Mouse (Mus musculus): ENCODE measurements around the gene Akna. TPM values are rescaled to one million over a fixed set of nuclear protein-coding genes. Genes with fewer than 3 reads are reported as not detected.
A peak's percentile ranks its signal among the peaks of the same experiment; 100 is the strongest.

Gene Akna
- total and polyA plus RNA-seq, 3 experiments, result 6.5 to 37.5 (median 28.0) TPM

DNA sequence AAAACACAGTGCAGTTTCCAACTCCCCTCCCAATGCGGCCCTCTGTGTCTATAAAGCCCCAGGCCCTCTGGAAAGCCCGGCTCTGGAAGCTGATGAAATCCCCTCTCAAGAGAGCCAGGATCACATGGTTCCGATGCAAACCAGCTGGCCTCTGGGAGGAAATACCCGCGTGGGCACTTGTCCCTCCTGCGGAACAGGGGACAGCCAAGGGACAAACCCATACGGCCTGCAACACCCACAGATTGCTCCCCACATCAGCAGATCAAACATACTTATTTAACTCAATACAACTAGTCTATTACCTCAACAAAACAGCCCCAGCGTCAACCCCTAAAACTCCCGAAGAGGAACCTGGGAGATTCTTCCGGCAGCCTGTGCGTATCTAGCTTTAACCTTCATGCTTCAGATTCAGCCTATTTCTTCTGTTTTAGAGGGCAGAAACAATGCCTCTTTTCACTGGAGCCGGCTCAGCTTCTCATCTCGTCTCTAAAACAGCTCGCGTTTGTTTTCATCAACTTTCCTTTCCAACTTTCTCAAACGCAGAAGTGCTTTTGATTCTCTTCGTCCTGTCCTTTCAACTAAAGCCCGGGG, 6.3 kb upstream of the Akna start:
- in situ Hi-C loops (cut with MboI; ENCODE audit: low pct_ligation_motif_present, low pct_unique_long_range_greater_than_20kb, low sequenced_read_pairs) (loop anchor here (5.0 to 25.0 kb wide), 5 partner anchors 37 to 528 kb away; partner anchors contain the start of genes Orm3 and Tnfsf8), dilution Hi-C loops (cut with MboI; ENCODE audit: extremely low pct_ligation_motif_present, extremely low pct_unique_long_range_greater_than_20kb, low sequenced_read_pairs) (no loop called here)
- Histone ChIP-seq H3K4me2 (ENCODE audit: insufficient read depth, low read depth, poor library complexity, severe bottlenecking) (peak overlapping the region; percentile 85), H3K27me3 (replicated peaks) (no peaks in the 10 kb centered on the region), H3K36me3 (replicated peaks in 1 of 2; ENCODE audit: control insufficient read depth in 1 of 2, insufficient read depth in 1 of 2, low read length in 1 of 2) (peaks cover 0 to 10% of the 10 kb centered on the region in 2 experiments), H3K4me3 (replicated peaks in 1 of 3; ENCODE audit: low read depth in 2 of 3, low read length in 2 of 3, poor library complexity in 1 of 3) (peak overlapping the region; percentile 53 to 93 (median 64)), H3K9ac (ENCODE audit: insufficient read depth, low read depth) (peak overlapping the region; percentile 99), H3K9me3 (replicated peaks; ENCODE audit: low read length) (no peaks in the 10 kb centered on the region), H3K4me1 (ENCODE audit: control insufficient read depth in 1 of 2, insufficient read depth in 2 of 2) (peaks cover 17 to 39% of the 10 kb centered on the region in 2 experiments), H3K27ac (ENCODE audit: insufficient read depth, low read depth) (peak overlapping the region; percentile 97), H3K79me2 (replicated peaks; ENCODE audit: control insufficient read depth, extremely low read depth, insufficient read depth, poor library complexity, severe bottlenecking) (peaks cover 35% of the 10 kb centered on the region)
- TF ChIP-seq TCF12 (IDR thresholded peaks at IDR 0.05; ENCODE audit: low read depth, low read length) (peak; percentile 39; the same call in 1 of the 2 replicates), ZC3H11A (IDR thresholded peaks at IDR 0.05; ENCODE audit: low read depth, low read length) (no peak), E2F4 (IDR thresholded peaks at IDR 0.05; ENCODE audit: insufficient replicate concordance, low read depth, low read length) (no peak), KAT2A (IDR thresholded peaks at IDR 0.05; ENCODE audit: insufficient replicate concordance, low read length) (no peak), NRF1 (IDR thresholded peaks at IDR 0.05; ENCODE audit: low read depth, low read length) (no peak), PAX5 (IDR thresholded peaks at IDR 0.05; ENCODE audit: low read length) (no peak), USF2 (conservative IDR thresholded peaks at IDR 0.05; ENCODE audit: low read depth, low read length) (no peak), ZNF384 (IDR thresholded peaks at IDR 0.05; ENCODE audit: low read depth, low read length) (no peak), SIN3A (IDR thresholded peaks at IDR 0.05; ENCODE audit: low read length) (no peak; the same call in 1 of the 2 replicates), MXI1 (IDR thresholded peaks at IDR 0.05; ENCODE audit: low read depth, low read length) (peak; percentile 58), CHD1 (IDR thresholded peaks at IDR 0.05; ENCODE audit: low read depth, low read length) (no peak; the same call in 1 of the 2 replicates), TBP (conservative IDR thresholded peaks at IDR 0.05; ENCODE audit: low read depth, low read length) (peak; percentile 20; the same call in 1 of the 2 replicates), NELFE (IDR thresholded peaks at IDR 0.05; ENCODE audit: low read depth, low read length) (no peak), EP300 (IDR thresholded peaks at IDR 0.05; ENCODE audit: low read length) (no peak), ZMIZ1 (IDR thresholded peaks at IDR 0.05; ENCODE audit: low read depth, low read length) (no peak), RAD21 (IDR thresholded peaks at IDR 0.05; ENCODE audit: low read depth, low read length) (no peak), BHLHE40 (IDR thresholded peaks at IDR 0.05; ENCODE audit: low read depth, low read length) (no peak), MAX (IDR thresholded peaks at IDR 0.05; ENCODE audit: low read length) (no peak; the same call in none of the 2 replicates), JUN (IDR thresholded peaks at IDR 0.05; ENCODE audit: insufficient read depth, low read depth, low read length) (no peak), JUND (conservative IDR thresholded peaks at IDR 0.05; ENCODE audit: low read depth, low read length) (no peak), ETS1 (conservative IDR thresholded peaks at IDR 0.05; ENCODE audit: low read depth, low read length) (peak; percentile 65; the same call in 1 of the 2 replicates), RCOR1 (conservative IDR thresholded peaks at IDR 0.05; ENCODE audit: low read depth, low read length) (no peak), ELF1 (IDR thresholded peaks at IDR 0.05; ENCODE audit: low read depth, low read length) (no peak; the same call in 1 of the 2 replicates), CHD2 (IDR thresholded peaks at IDR 0.05; ENCODE audit: low read length) (no peak), GABPA (IDR thresholded peaks at IDR 0.05; ENCODE audit: insufficient replicate concordance, low read depth, low read length) (no peak), POLR2A (IDR thresholded peaks at IDR 0.05; ENCODE audit: low read depth, low read length) (peak; percentile 32; the same call in 1 of the 2 replicates), USF1 (IDR thresholded peaks at IDR 0.05; ENCODE audit: low read depth, low read length) (peak; percentile 54), MAZ (IDR thresholded peaks at IDR 0.05; ENCODE audit: low read depth, low read length) (no peak), MYC (IDR thresholded peaks at IDR 0.05; ENCODE audit: low read depth, low read length) (no peak; the same call in 1 of the 2 replicates), POLR2AphosphoS2 (IDR thresholded peaks at IDR 0.05; ENCODE audit: low read depth, low read length) (no peak), MAFK (IDR thresholded peaks at IDR 0.05; ENCODE audit: insufficient replicate concordance, low read length) (no peak), ZKSCAN1 (IDR thresholded peaks at IDR 0.05; ENCODE audit: borderline replicate concordance, low read depth, low read length) (no peak), UBTF (IDR thresholded peaks at IDR 0.05; ENCODE audit: low read depth, low read length) (no peak), HCFC1 (IDR thresholded peaks at IDR 0.05; ENCODE audit: low read depth, low read length) (0 out of 2 replicates have a peak, but pooled peaks have one; percentile 10), MEF2A (IDR thresholded peaks at IDR 0.05; ENCODE audit: borderline replicate concordance, low read depth, low read length) (peak; percentile 17; the same call in 1 of the 2 replicates)
- DNase-seq (ENCODE audit: extremely low read depth), result no peak

Measured in CH12.LX (cell line).